Mouse (Mus musculus) liver, embryonic 13.5 days (tissue): Measurements from ENCODE around the gene Med13l. TPM values are rescaled to one million over a fixed set of nuclear protein-coding genes. Genes with fewer than 3 reads are reported as not detected.
A peak's percentile ranks its signal among the peaks of the same experiment; 100 is the strongest.

Source experiments
- ATAC-seq: fragments of 200-750 bp; cut with Nextera tagmentation; 2 replicates; pipeline ENCODE4 v1.8.0; 2017; ENCODE audit warnings: low read depth, mild to moderate bottlenecking, moderate number of reproducible peaks, moderate library complexity
- DNase-seq: peaks from one replicate; pipeline ENCODE4 v3.0.0; 2022
- H3K27ac ChIP-seq: fragments of 300-500 bp; sonication (generic); 2 replicates; pipeline ENCODE4 v1.5.1; 2015; ENCODE audit warnings: moderate library complexity, mild to moderate bottlenecking, inconsistent platforms
- H3K27me3 ChIP-seq: fragments of 300-500 bp; sonication (generic); 2 replicates; pipeline ENCODE4 v1.6.1; 2015; ENCODE audit warnings: mild to moderate bottlenecking, inconsistent platforms
- H3K36me3 ChIP-seq: fragments of 300-500 bp; sonication (generic); 2 replicates; pipeline ENCODE4 v1.6.1; 2015; ENCODE audit warnings: mild to moderate bottlenecking, inconsistent platforms
- H3K4me1 ChIP-seq: fragments of 300-500 bp; sonication (generic); replicated peaks from 2 replicates; pipeline ENCODE4 v1.6.1; 2015; ENCODE audit warnings: inconsistent platforms
- H3K4me2 ChIP-seq: fragments of 300-500 bp; sonication (generic); 2 replicates; pipeline ENCODE4 v1.6.1; 2015; ENCODE audit warnings: inconsistent platforms, mild to moderate bottlenecking, moderate library complexity
- H3K4me3 ChIP-seq: fragments of 300-500 bp; sonication (generic); replicated peaks from 2 replicates; pipeline ENCODE4 v1.5.1; 2015; ENCODE audit warnings: mild to moderate bottlenecking, inconsistent platforms
- H3K9ac ChIP-seq: fragments of 300-500 bp; sonication (generic); 2 replicates; pipeline ENCODE4 v1.6.1; 2015; ENCODE audit warnings: mild to moderate bottlenecking, inconsistent platforms
- H3K9me3 ChIP-seq: fragments of 300-500 bp; sonication (generic); replicated peaks from 2 replicates; pipeline ENCODE4 v1.6.1; 2016; ENCODE audit warnings: inconsistent platforms
- WGBS: fragments of 180-500 bp; shearing (Covaris S2); methylation state at CpG from one replicate; pipeline ENCODE4 v1.1.7; 2015; ENCODE audit not compliant: insufficient replicate concordance; 5-methylcytosine and 5-hydroxymethylcytosine counted together
- polyA plus RNA-seq: library from polyadenylated mRNA; unstranded; fragments of >200 nt; fragmentation: Nextera tagmentation; extraction: Ambion mirVana; gene quantifications from 2 replicates; pipeline ENCODE4 v1.2.1, GENCODE M21; 2015

Med13l gene
- polyA plus RNA-seq, 1 experiment from 2014 or later: 10.1 TPM

GRCm38 (mm10) chr5:118721416-118721815 is 160.9 kb downstream of the Med13l start:
- WGBS: 77% methylated on average over 12 of the region's 12 CpGs
- H3K9ac ChIP-seq: no peak overlapping the region
- no peak overlapping the region for H3K27ac ChIP-seq
- H3K4me1 ChIP-seq: peaks cover 37% of the 10 kb centered on the region
- DNase-seq (no peak), ATAC-seq (no peak)
- H3K9me3 ChIP-seq: no peaks in the 10 kb centered on the region
- no peak overlapping the region for H3K4me3 ChIP-seq
- no peak overlapping the region for H3K4me2 ChIP-seq
- peaks cover 52% of the 10 kb centered on the region for H3K36me3 ChIP-seq
- H3K27me3 ChIP-seq: no peaks in the 10 kb centered on the region

- WGBS: 87% methylated on average over 5 of the region's 5 CpGs
- Histone ChIP-seq H3K4me3 (no peak overlapping the region), H3K27me3 (no peaks in the 10 kb centered on the region), H3K36me3 (peaks cover 56% of the 10 kb centered on the region), H3K27ac (no peak overlapping the region), H3K4me2 (no peak overlapping the region), H3K9me3 (no peaks in the 10 kb centered on the region), H3K9ac (no peak overlapping the region), H3K4me1 (peaks cover 35% of the 10 kb centered on the region)
- DNase-seq: no peak
- no peak for ATAC-seq
These were observed 161.4 kb downstream of the Med13l start for GRCm38 (mm10) chr5:118721848-118722247.

DNA sequence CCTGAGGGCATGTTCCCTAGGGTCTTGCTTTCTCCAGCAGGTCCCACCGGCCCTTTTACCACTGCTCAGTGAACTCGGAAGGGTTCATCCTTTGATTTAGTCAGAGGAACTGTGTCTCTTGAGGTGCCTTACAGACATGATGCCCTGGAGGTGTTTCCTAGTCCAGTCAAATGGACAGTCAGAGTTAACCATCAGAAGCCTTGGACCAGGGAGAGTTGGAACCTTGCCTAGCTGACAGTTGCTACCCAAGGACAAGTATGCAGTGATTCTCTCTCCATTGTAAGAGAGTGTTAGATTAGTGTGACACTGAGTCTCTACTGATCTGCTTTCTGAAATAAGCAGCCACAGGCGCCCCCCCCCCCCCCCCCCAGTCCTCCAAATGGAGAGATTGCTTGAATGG is 162.0 kb downstream of the Med13l start:
- no peak overlapping the region for H3K4me2 ChIP-seq
- H3K9ac ChIP-seq: no peak overlapping the region
- no peak for ATAC-seq
- no peak overlapping the region for H3K27ac ChIP-seq
- H3K27me3 ChIP-seq: no peaks in the 10 kb centered on the region
- H3K4me1 ChIP-seq: peaks cover 29% of the 10 kb centered on the region
- no peaks in the 10 kb centered on the region for H3K9me3 ChIP-seq
- H3K36me3 ChIP-seq: peaks cover 62% of the 10 kb centered on the region
- DNase-seq: no peak
- no peak overlapping the region for H3K4me3 ChIP-seq
- WGBS: 80% methylated on average over 3 of the region's 3 CpGs

DNA sequence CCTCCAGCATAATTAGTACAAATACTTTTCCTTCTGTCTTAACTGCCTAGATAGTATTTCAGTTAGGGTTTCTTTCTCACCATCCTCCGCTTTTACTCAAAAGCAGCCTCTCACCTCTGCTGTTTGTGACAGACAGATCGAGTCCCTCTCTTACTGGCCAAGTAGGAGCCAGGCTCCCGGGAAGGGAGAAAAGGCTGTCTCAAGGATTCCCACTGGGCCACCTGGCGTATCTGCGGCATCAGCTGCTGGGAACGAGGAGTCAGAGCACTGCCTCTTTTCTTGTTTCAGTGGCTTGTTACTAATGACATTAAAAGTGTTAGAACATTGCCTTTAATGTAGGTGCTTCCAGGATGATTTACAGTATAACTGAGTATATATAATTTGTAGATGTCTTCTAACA is 164.9 kb downstream of the Med13l start:
- Histone ChIP-seq H3K4me2 (peak overlapping the region; percentile 31; the same call in 1 of the 2 replicates), H3K9ac (no peak overlapping the region), H3K9me3 (no peaks in the 10 kb centered on the region), H3K4me3 (no peak overlapping the region), H3K36me3 (peaks cover 87% of the 10 kb centered on the region), H3K4me1 (peaks cover 20% of the 10 kb centered on the region), H3K27me3 (no peaks in the 10 kb centered on the region), H3K27ac (peak overlapping the region; percentile 47)
- DNase-seq: no peak
- WGBS: 72% methylated on average over 6 of the region's 6 CpGs
- ATAC-seq: no peak

GRCm38 (mm10) chr5:118725886-118726505 is 165.5 kb downstream of the Med13l start:
- Histone ChIP-seq H3K4me3 (no peak overlapping the region), H3K4me1 (peaks cover 20% of the 10 kb centered on the region), H3K27ac (no peak overlapping the region; the same call in 1 of the 2 replicates), H3K9me3 (no peaks in the 10 kb centered on the region), H3K9ac (no peak overlapping the region), H3K4me2 (0 out of 2 replicates have a peak overlapping the region, but pooled peaks have one; percentile 31), H3K36me3 (peaks cover 93% of the 10 kb centered on the region), H3K27me3 (no peaks in the 10 kb centered on the region)
- 45% methylated on average over 10 of the region's 10 CpGs for WGBS
- DNase-seq (peak; percentile 37), ATAC-seq (peak; percentile 91)

DNA sequence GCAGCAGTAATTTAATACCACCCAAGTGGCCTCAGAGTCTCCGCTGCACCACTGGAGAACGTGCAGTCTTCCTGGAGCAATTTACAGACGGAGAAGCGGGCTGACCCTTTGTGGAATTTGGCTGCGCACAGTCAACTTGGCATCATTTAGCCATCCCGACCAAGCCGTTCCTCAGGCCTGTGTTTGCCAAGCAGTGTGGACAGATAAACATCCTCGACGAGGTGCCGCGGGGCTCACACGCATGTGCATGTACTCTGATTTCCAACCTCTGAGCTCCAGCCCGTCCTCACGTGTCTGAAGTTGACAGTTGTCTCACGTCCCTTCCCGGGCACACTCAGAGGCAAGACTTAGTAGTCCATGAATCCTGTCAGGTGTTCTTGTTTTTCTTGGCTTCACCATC is 166.9 kb downstream of the Med13l start:
- H3K4me1 ChIP-seq: peaks cover 20% of the 10 kb centered on the region
- ATAC-seq (no peak), DNase-seq (no peak)
- H3K9ac ChIP-seq: no peak overlapping the region
- H3K27me3 ChIP-seq: no peaks in the 10 kb centered on the region
- 94% methylated on average over 16 of the region's 16 CpGs for WGBS
- no peak overlapping the region for H3K4me2 ChIP-seq
- peaks cover 94% of the 10 kb centered on the region for H3K36me3 ChIP-seq
- no peak overlapping the region for H3K4me3 ChIP-seq
- no peaks in the 10 kb centered on the region for H3K9me3 ChIP-seq
- no peak overlapping the region for H3K27ac ChIP-seq

DNA sequence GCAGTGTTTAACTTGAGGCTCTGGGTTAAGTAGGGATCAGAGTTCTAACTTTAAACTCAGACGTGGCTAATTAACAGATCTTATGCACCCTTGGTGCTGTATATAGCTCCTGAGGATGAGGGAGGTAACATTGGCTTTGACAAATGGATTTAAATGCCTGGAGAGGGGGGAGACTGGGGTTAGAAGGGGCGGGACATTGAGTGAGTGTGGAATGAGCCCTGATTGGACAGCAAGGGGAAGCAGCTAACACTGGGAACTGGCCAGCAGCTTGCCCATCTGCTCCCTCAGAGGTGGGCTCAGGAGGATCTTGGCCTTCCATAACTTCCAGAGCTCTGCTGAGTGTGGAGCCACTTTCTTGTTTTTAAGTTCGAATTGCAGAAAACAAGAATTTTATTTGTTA is 171.7 kb downstream of the Med13l start:
- Histone ChIP-seq H3K4me1 (no peaks in the 10 kb centered on the region), H3K27ac (no peak overlapping the region), H3K4me2 (no peak overlapping the region), H3K4me3 (no peak overlapping the region), H3K36me3 (peaks cover 98% of the 10 kb centered on the region), H3K9me3 (no peaks in the 10 kb centered on the region), H3K27me3 (no peaks in the 10 kb centered on the region), H3K9ac (no peak overlapping the region)
- 77% methylated on average over 3 of the region's 3 CpGs for WGBS
- ATAC-seq (no peak), DNase-seq (no peak)

- no peaks in the 10 kb centered on the region for H3K4me1 ChIP-seq
- no peaks in the 10 kb centered on the region for H3K27me3 ChIP-seq
- no peak for DNase-seq
- no peaks in the 10 kb centered on the region for H3K9me3 ChIP-seq
- no peak overlapping the region for H3K27ac ChIP-seq
- no peak overlapping the region for H3K4me3 ChIP-seq
- no peak overlapping the region for H3K4me2 ChIP-seq
- WGBS: 89% methylated on average over 8 of the region's 8 CpGs
- peaks cover 98% of the 10 kb centered on the region for H3K36me3 ChIP-seq
- no peak overlapping the region for H3K9ac ChIP-seq
- no peak for ATAC-seq
These were observed 172.2 kb downstream of the Med13l start for GRCm38 (mm10) chr5:118732651-118733050.

GRCm38 (mm10) chr5:118733566-118733965 is 173.1 kb downstream of the Med13l start:
- Histone ChIP-seq H3K27ac (no peak overlapping the region), H3K9me3 (no peaks in the 10 kb centered on the region), H3K27me3 (no peaks in the 10 kb centered on the region), H3K4me1 (no peaks in the 10 kb centered on the region), H3K9ac (no peak overlapping the region), H3K36me3 (peaks cover 98% of the 10 kb centered on the region), H3K4me3 (no peak overlapping the region), H3K4me2 (no peak overlapping the region)
- 91% methylated on average over 4 of the region's 4 CpGs for WGBS
- ATAC-seq (no peak), DNase-seq (no peak)

- H3K9me3 ChIP-seq: no peaks in the 10 kb centered on the region
- peaks cover 98% of the 10 kb centered on the region for H3K36me3 ChIP-seq
- DNase-seq (no peak), ATAC-seq (no peak)
- H3K4me3 ChIP-seq: no peak overlapping the region
- no peak overlapping the region for H3K27ac ChIP-seq
- no peak overlapping the region for H3K9ac ChIP-seq
- 84% methylated on average over 9 of the region's 9 CpGs for WGBS
- H3K4me1 ChIP-seq: no peaks in the 10 kb centered on the region
- no peak overlapping the region for H3K4me2 ChIP-seq
- H3K27me3 ChIP-seq: no peaks in the 10 kb centered on the region
These were observed 174.0 kb downstream of the Med13l start for GRCm38 (mm10) chr5:118734455-118734854.

GRCm38 (mm10) chr5:118735738-118736137 is 175.3 kb downstream of the Med13l start:
- Histone ChIP-seq H3K4me2 (no peak overlapping the region), H3K4me3 (no peak overlapping the region), H3K27me3 (no peaks in the 10 kb centered on the region), H3K9me3 (no peaks in the 10 kb centered on the region), H3K9ac (no peak overlapping the region), H3K4me1 (no peaks in the 10 kb centered on the region), H3K36me3 (peaks cover 98% of the 10 kb centered on the region), H3K27ac (no peak overlapping the region)
- 92% methylated on average over 8 of the region's 8 CpGs for WGBS
- DNase-seq (no peak), ATAC-seq (no peak)

GRCm38 (mm10) chr5:118737548-118737947 is 177.1 kb downstream of the Med13l start:
- peak; percentile 23 for DNase-seq
- H3K4me3 ChIP-seq: no peak overlapping the region
- H3K4me1 ChIP-seq: no peaks in the 10 kb centered on the region
- no peaks in the 10 kb centered on the region for H3K9me3 ChIP-seq
- no peak for ATAC-seq
- peaks cover 99% of the 10 kb centered on the region for H3K36me3 ChIP-seq
- no peak overlapping the region for H3K4me2 ChIP-seq
- WGBS: 62% methylated on average over 1 of the region's 1 CpGs
- H3K27me3 ChIP-seq: no peaks in the 10 kb centered on the region
- H3K27ac ChIP-seq: no peak overlapping the region
- H3K9ac ChIP-seq: no peak overlapping the region
